Mouse (Mus musculus): Measurements from ENCODE around the gene Aqp12. TPM values are rescaled to one million over a fixed set of nuclear protein-coding genes. Genes with fewer than 3 reads are reported as not detected.
A peak's percentile ranks its signal among the peaks of the same experiment; 100 is the strongest.
"Not testable (repeated sequence)": the region's sequence is repeated elsewhere in the genome, so short reads cannot be mapped to it uniquely, and the experiment has no call there.

Gene Aqp12
- polyA plus RNA-seq (2012; rRNA removed): not detected in 2 replicates

- no peak for DNase-seq (ENCODE audit: extremely low spot score in 1 of 2, low spot score in 1 of 2)
Observed at GRCm38 (mm10) chr1:93006061-93006460, at the start of gene Aqp12. Gene Aqp12 (plus strand): TSS chr1:93006334.

DNA sequence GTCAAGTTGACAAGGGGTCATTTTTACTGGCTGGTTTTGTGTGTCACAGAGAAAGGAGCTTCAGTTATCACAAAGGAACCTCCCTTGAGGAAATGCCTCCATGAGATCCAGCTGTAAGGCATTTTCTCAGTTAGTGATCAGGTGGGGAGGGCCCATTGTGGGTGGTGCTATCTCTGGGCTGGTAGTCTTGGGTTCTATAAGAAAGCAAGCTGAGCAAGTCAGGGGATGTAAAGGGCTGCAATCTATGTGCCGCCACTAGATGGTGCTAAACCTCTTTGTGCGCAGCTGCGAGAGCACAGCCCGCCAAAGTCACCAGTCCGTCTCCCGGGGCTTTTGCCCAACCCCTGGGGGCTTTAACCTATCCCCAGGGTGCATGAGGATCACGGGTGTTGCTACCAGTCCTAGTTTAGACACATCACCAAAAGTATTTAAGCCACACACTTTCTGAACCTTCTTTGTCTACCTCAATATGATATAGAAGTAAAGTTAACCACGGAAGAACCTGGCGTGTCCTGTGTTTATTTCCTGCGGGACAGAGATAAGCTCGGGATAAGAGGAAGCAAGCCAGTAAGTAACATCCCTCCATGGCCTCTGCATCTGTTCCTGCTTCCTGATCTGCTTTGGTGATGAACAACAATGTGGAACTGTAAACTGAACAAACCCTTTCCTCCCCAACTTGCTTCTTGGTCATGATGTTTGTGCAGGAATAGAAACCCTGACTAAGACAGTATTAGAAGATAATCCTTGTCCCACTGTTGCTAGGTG is 49.4 kb upstream of the Aqp12 start:
- peak; percentile 55 to 90 for DNase-seq (ENCODE audit: extremely low spot score in 1 of 2, low spot score in 1 of 2)

DNA sequence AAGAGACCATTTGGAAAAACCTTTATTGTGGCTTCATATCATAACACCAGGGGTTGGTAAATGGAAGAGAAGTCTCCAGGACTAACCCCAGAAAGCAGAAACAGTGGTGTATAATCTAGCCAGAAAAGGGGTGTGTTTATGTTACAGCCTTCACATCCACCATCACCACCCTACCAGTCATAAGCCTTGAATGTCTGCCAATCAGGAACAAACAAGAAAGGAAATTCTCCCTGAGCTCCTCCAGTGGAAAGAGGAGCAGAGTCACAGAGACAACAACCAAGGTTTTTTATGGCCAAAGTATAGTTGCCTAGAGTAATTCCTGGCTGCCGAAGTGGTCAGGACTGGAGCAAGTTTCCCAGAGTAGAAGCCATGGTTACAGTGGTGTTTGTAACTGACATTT is 47.1 kb upstream of the Aqp12 start:
- DNase-seq (ENCODE audit: extremely low spot score in 1 of 2, low spot score in 1 of 2): no peak

GRCm38 (mm10) chr1:92970791-92971190 is 35.3 kb upstream of the Aqp12 start:
- DNase-seq (ENCODE audit: extremely low spot score in 1 of 2, low spot score in 1 of 2): not testable (repeated sequence)

GRCm38 (mm10) chr1:92971879-92972795 is 34.0 kb upstream of the Aqp12 start:
- DNase-seq (ENCODE audit: extremely low spot score in 1 of 2, low spot score in 1 of 2): no peak

DNA sequence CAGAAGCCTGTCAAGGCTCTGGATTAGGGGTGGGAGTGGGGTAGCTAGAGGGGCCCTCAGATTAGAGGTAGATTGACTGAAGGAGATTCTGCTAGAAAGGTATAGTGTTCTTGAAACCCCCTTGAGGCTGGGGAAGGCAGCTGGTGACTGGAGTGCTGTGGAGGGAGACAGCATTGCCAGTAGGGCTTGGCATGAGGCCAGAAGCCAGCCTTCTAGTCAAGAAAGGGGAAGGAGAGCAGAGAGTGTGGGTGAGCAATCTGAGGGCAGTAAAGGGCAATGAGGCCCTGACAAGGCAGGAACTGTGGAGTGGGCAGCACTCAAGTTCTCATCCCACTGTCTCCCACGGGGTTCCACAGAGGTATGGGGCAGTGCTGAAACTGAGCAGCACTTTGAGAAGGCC is 33.3 kb upstream of the Aqp12 start:
- peak in 1 of 2 experiments; percentile 33 for DNase-seq (ENCODE audit: extremely low spot score in 1 of 2, low spot score in 1 of 2)

GRCm38 (mm10) chr1:92976141-92976566 is 30.0 kb upstream of the Aqp12 start:
- DNase-seq (ENCODE audit: extremely low spot score in 1 of 2, low spot score in 1 of 2): no peak

DNA sequence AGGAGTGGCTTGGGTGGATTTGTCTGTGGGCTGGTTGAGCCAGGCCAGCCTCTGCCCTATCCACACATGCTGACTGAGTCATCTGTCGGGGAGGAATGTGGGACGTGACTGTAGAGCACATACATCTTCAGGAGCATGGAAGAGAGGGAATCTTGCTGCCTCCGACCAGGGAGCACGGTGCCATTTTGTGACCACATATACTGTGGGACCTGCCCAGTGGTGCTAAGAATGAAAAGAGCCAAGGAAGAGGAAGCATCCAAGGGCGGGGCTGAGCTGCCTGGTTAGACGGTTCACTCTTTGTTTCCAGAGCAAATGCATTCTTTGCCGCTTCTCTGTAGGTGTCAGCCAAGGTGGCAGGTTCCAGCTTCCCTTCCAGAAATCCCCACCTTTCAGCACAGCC is 27.5 kb upstream of the Aqp12 start:
- no peak for DNase-seq (ENCODE audit: extremely low spot score in 1 of 2, low spot score in 1 of 2)

DNA sequence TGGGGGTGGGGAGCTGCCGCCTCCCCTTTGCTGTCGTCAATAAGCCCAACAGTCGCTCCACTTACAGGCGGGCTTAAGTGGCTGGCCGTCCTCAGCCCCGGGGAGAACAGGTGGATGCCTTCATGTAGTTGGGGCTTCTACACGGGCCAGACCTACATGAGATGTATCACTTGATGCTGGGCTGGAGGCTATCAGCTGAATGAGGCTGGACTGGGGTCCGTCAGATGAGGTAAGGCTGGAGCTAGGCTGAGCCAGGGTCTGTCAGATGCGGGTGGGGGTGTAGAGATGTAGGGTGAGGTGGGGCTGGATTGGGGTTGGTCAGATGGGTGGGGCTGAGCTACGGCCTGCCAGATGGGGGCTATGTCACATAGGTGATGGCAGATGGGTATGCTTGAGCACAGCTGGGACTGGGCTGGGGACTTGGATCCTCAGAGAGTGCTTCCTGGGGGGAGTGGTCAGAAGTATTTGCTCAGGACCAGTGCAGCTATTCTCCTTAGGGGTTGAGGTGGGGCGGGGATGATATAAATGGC is 27.0 kb upstream of the Aqp12 start:
- no peak for DNase-seq (ENCODE audit: extremely low spot score in 1 of 2, low spot score in 1 of 2)

GRCm38 (mm10) chr1:92981056-92981845 is 24.9 kb upstream of the Aqp12 start:
- no peak for DNase-seq (ENCODE audit: extremely low spot score in 1 of 2, low spot score in 1 of 2)

DNA sequence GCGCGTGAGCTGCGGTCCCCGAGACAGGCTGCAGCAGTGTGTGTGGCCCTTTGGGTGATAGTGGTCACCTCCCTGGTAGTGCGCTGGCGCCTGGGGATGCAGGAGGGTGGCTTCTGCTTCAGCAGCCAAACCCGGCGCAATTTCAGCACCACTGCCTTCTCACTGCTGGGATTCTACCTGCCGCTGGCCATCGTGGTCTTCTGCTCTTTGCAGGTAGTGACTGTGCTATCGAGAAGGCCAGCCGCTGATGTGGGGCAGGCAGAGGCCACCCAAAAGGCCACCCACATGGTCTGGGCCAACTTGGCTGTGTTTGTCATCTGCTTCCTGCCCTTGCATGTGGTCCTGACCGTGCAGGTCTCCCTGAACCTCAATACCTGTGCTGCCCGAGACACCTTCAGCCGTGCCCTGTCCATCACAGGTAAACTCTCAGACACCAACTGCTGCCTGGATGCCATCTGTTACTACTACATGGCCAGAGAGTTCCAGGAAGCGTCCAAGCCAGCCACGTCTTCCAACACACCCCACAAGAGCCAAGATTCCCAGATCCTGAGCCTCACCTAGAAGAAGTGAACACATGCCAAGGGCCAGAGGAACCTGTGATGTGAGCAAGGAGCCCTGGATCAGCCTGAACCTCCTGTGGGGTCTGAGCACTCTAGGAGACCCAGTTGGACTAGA is 23.1 kb upstream of the Aqp12 start:
- no peak for DNase-seq (ENCODE audit: extremely low spot score in 1 of 2, low spot score in 1 of 2)

GRCm38 (mm10) chr1:92984999-92985398 is 21.1 kb upstream of the Aqp12 start:
- no peak for DNase-seq (ENCODE audit: extremely low spot score in 1 of 2, low spot score in 1 of 2)

DNA sequence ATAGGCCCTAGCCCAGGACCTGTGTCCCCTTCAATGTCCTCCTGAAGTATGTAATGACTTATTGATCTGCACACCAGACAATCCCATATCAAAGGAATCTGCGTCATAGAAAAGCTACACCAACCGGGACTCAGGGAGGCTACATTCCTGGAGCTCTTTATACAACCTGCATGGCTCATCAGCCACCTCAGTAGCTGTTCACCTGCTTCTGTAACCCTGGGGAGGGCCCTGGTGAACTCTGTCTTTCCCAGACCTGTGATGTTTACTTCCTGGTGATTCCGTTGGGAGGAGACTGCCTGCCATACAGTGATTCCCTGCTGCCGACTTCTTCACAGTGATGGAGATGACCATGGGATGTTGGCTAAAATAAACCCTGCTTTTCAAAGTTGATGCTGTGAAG is 17.2 kb upstream of the Aqp12 start:
- no peak for DNase-seq (ENCODE audit: extremely low spot score in 1 of 2, low spot score in 1 of 2)

DNA sequence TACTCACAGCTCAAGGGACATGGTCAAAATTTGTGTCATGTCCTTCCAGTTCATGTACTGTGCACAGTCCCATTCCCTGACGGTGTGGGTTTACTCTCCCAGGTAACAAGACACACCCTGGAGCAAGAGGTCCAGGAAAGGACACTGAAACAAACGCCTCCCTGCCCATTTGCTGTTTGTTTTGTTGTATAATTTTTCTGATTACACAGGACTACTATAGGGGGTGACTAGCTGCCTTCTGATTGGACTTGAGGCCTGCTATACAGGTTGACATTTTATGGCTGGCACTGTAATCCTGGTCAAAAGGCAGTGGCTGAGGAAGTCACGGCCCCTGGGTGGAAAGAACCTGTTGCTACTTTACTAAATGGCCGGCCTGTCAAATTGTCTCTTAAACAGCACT is 16.2 kb upstream of the Aqp12 start:
- DNase-seq (ENCODE audit: extremely low spot score in 1 of 2, low spot score in 1 of 2): no peak

DNA sequence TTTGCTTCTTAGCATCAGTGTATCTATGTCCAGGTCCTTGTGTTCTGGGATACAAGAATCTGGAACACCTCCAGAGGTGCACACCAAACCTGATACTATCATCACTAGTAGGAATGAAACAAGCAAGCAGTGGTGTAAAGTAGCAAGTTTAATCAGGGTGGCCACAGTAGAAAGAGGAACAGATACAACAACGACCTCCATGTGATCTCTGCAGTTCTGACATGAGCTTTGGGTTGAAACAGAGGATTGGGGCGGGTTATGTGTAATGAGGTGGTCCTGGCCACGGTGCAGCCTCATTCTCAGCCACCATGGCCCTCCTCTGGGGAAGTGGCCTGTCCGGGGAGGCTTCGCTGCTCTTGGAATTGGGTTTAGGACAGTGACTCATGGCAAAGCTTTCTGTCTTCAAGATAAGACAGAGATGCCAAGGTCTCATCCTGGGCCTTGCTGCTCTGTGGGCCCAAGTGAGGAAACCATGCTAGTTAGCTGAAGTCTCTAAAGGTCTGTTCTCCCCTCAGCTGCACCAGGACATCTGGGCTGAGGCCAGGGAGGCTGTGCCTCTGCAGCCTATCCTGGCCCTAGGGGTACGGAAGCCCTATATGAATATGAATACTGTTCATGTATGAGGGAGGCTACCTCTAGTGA is 13.8 kb upstream of the Aqp12 start:
- DNase-seq (ENCODE audit: extremely low spot score in 1 of 2, low spot score in 1 of 2): no peak

GRCm38 (mm10) chr1:92992880-92993279 is 13.3 kb upstream of the Aqp12 start:
- DNase-seq (ENCODE audit: extremely low spot score in 1 of 2, low spot score in 1 of 2): no peak

GRCm38 (mm10) chr1:93009196-93009595 is 3.1 kb downstream of the Aqp12 start:
- DNase-seq (ENCODE audit: extremely low spot score in 1 of 2, low spot score in 1 of 2): no peak

GRCm38 (mm10) chr1:93010731-93011130 is 4.6 kb downstream of the Aqp12 start:
- no peak for DNase-seq (ENCODE audit: extremely low spot score in 1 of 2, low spot score in 1 of 2)

- DNase-seq (ENCODE audit: extremely low spot score in 1 of 2, low spot score in 1 of 2): no peak
Observed at GRCm38 (mm10) chr1:93012103-93012585, 6.0 kb downstream of the Aqp12 start.

All from frontal cortex, adult 2 months (tissue).